Mouse (Mus musculus) left cerebral cortex, adult 2 months (tissue): ENCODE results near the gene Rab22a. TPM values are rescaled to one million over a fixed set of nuclear protein-coding genes. Genes with fewer than 3 reads are reported as not detected.
"Not testable (repeated sequence)": the region's sequence is repeated elsewhere in the genome, so short reads cannot be mapped to it uniquely, and the experiment has no call there.

Experiments used
- DNase-seq, 2 experiments: peaks; one replicate each; pipeline ENCODE4 v3.0.0; 2021 to 2022; ENCODE audit warnings: low spot score in 2 of 2, mixed read lengths in 1 of 2; ENCODE audit errors: extremely low spot score in 1 of 2
- H3K27ac ChIP-seq: fragments of 200-600 bp; 2 replicates; pipeline ENCODE4 v1.8.1; 2022
- H3K4me3 ChIP-seq: fragments of 200-600 bp; 2 replicates; pipeline ENCODE4 v1.8.1; 2022
- CTCF ChIP-seq: fragments of 200-600 bp; IDR thresholded peaks from 2 replicates; pipeline ENCODE4 v1.8.1; 2022; ENCODE audit warnings: antibody characterized with exemption, mild to moderate bottlenecking, moderate library complexity
- intact Hi-C: fragments of 180-260 bp; cut with DNase I; formaldehyde crosslinking; loops from one replicate; pipeline ENCODE4 v1.15.1; 2025
- total RNA-seq, 2 experiments: library from RNA; stranded (reverse); gene quantifications; 2 replicates each; pipeline ENCODE4 v1.2.3; 2021

Gene Rab22a
- total RNA-seq, 2 experiments from 2014 or later = 26.3 to 28.1 TPM

DNA sequence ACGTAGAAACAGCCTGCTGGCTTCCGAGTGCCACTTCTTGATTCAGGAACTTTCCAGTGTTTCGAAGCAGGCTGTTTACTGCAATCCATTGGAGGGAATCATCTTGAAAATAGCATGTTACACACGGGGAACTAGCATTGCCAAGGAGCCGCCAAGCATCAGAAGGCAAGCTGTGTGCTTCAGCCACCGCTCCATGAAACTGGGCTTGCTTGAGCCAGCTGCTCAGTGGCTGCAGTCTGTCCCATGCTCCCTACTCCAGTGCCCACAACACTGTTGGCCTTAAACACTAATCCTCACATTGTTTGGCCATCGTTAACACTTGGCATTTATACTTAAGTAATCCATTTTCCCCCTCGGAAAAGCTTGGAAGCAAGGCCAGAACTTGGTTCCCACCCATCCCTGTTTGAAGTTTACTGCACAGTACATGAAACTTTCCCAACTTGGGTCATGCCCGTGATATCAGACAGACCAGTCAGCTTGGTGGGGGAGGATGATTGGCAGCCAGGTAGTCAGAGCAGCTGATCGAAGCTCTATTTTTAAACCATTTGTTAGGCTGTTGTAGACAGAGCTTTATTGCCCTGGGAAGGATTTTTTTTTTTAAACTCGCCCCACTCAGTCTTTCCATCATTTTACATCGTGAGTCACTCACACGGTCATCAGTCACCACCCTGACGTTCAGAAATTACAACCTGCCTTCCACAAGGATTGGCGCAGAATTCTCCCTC, 46.4 kb downstream of the Rab22a start:
- intact Hi-C loops = no loop called here
- no peak overlapping the region for H3K27ac ChIP-seq
- no peak for TF ChIP-seq CTCF
- no peak for DNase-seq
- H3K4me3 ChIP-seq = no peak overlapping the region

DNA sequence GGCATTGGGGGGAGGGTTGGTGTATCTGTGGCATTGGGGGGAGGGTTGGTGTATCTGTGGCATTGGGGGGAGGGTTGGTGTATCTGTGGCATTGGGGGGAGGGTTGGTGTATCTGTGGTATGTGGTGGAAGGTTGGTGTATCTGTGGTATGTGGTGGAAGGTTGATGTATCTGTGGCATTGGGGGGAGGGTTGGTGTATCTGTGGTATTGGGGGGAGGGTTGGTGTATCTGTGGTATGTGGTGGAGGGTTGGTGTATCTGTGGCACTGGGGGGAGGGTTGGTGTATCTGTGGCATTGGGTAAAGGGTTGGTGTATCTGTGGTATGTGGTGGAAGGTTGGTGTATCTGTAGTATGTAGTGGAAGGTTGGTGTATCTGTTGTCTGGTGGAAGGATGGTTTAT, 48.1 kb downstream of the Rab22a start:
- not testable (repeated sequence) for H3K27ac ChIP-seq, H3K4me3 ChIP-seq, DNase-seq
- intact Hi-C loops = loop anchor here (1.0 kb wide), 1 partner anchor 90 kb away; no protein-coding TSS in a partner anchor

DNA sequence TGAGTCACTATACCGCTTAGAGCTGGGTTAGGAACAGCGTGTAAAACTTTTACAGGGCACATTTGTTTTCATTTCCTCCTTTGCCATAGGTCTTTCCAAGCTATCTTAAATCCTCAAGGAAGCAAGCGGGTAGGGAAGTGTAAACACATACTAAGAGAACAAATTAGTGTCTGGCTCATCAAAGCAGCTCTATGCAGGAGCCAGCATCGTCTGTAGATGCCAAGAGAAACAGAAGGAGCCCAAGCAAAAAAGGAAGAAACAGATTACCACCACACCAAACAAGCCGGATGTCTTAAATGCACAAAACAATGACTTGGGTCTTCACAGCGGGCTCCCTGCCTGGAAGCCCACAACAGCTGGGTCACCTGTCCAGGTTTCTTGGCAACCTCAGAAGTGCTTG, 50.6 kb downstream of the Rab22a start:
- no peak overlapping the region for H3K4me3 ChIP-seq
- no peak for TF ChIP-seq CTCF
- intact Hi-C loops = no loop called here
- DNase-seq = no peak
- H3K27ac ChIP-seq = no peak overlapping the region

DNA sequence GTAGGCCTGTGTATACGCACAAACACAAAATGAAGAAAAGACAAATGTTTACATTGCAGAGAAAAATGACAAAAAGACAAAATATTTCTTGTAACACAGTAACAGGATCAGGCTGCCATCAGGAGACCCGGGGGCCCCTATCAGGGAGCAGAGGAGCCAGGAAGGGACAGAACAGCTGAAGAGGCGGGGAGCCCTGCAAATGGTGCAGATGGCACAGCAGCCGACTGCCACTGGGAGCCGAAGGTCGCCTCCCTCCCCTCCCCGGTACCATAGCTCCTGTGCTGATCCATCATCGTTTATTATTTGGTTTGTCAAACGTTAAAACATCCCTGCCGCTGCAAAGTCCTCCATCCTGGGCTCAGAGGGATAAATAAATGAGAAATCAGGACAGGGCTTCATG, 53.1 kb downstream of the Rab22a start:
- DNase-seq = no peak
- TF ChIP-seq CTCF = no peak
- intact Hi-C loops = no loop called here
- Histone ChIP-seq H3K4me3 (no peak overlapping the region), H3K27ac (no peak overlapping the region)

DNA sequence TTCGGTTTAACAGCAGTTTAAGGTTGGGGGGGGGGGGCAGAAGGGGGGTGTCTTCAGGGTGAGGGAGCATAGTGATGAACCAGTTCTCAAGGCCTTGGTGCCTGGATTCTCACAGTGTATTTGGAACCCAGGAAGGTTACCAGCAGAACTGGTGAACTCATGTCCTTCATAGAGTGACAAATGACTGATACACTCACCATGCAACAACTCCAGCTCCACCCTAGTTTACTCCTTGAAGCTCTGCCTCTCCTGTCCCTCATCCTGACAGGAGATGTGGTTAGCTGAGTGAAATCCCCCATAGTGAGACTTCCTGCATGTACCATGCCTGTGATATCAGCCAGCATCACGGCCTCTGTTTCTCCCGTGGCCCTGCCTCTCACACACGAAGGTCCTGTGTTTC, 53.7 kb downstream of the Rab22a start:
- DNase-seq = no peak
- no peak overlapping the region for H3K4me3 ChIP-seq
- no peak for TF ChIP-seq CTCF
- intact Hi-C loops = no loop called here
- no peak overlapping the region for H3K27ac ChIP-seq

DNA sequence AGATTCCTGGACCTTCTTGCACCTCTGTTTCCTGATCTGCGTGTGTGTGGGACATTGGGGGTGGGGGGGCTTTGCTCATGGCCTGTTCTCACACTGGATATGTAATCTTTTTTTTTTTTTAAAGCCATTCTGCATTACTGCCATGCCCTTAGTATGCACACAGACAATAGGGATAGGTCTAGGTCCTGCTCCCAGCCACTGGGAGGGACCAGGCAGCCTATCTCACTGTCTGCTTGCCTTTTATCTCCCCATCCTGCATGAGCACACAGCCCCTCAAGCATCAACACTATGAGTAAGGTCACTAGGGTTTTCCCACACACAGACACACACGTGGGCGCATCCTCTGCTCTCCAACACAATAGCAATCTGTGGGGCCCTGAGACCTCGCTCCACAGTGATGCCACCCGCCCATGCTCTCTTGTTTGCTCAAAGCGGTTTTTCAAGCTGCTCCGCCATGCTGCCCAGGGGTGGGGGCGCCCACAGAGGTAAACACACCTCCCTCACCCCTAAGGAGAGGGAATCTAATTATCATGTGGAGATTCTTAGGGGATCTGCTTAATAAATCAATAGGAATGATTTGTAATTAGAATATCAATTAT, 55.2 kb downstream of the Rab22a start:
- no peak for DNase-seq
- intact Hi-C loops = no loop called here
- Histone ChIP-seq H3K4me3 (no peak overlapping the region), H3K27ac (no peak overlapping the region)
- no peak for TF ChIP-seq CTCF

DNA sequence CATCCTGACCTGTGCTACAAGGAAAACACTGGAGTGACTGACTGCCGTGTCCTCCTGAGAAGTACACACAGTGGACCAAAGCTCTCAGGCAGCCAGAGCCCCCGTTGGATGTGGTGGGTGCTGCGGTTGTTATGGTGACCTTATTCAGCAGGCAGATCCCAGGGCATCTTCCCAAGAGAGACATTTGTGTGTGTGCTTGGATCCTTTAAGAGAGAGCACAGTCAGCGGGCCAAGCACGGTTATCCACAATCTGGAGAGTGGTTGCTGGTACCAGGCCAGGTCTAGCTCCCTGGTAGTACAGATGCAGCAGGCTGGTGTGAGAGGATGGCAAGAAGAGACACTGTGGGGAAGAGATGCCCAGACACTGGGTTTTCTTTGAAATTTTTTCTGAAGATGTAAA, 57.4 kb downstream of the Rab22a start:
- no peak for TF ChIP-seq CTCF
- Histone ChIP-seq H3K27ac (no peak overlapping the region), H3K4me3 (no peak overlapping the region)
- intact Hi-C loops = no loop called here
- no peak for DNase-seq

DNA sequence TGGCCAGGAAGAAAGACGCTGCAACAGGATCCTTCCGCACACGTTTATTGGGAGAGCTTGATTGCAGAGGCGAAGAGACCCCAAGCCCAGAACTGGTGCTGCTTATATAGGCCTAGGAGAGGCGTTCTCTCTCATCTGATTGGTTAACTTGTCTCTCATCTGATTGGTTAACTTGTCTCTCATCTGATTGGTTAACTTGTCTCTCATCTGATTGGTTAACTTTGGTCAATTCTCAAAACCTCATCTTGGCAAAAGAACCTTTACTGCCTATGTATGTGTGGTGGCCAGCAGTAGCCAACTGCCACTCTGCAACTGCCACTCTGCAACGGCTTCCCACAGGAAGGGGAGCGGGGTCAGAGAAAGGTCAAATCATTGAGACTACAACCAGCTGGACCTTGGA, 59.6 kb downstream of the Rab22a start, which contains the start of gene 1700010B08Rik:
TSS of gene 1700010B08Rik (plus strand) at position 301 of the 400 bp plus-strand sequence.
- intact Hi-C loops, DNase-seq, H3K27ac ChIP-seq, H3K4me3 ChIP-seq: not testable (repeated sequence)

DNA sequence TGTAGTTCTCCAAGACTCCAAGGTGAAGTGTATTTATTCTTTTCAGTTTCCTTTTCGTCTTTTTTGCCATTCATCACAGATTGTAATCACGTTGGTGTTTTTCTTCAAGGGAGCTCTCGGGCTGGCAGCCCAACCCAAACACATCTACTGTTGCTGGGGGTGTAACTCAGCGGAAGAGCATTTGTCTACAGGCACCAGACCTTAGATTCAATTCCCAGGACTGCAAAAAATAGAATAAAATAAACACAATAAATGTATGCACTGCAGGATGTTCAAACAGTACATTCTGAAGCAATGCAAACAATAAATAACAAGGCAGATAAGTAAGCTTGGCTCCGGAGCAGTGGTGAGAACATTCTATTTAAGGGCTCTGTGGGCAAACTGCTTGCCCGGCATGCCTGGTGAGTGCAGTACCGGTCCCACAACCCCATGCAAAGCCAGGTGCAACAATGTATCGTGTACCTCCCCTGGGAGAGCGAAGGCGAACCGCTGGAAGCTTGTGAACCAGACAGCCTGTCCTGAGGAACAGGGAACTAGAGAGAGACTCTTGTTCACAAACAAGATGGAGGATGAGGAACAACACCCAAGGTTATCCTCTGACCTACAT, 62.8 kb downstream of the Rab22a start:
- no peak for DNase-seq
- Histone ChIP-seq H3K27ac (no peak overlapping the region), H3K4me3 (no peak overlapping the region)
- intact Hi-C loops = loop anchor here (5.0 kb wide), 1 partner anchor 120 kb away; no protein-coding TSS in a partner anchor
- TF ChIP-seq CTCF = no peak

DNA sequence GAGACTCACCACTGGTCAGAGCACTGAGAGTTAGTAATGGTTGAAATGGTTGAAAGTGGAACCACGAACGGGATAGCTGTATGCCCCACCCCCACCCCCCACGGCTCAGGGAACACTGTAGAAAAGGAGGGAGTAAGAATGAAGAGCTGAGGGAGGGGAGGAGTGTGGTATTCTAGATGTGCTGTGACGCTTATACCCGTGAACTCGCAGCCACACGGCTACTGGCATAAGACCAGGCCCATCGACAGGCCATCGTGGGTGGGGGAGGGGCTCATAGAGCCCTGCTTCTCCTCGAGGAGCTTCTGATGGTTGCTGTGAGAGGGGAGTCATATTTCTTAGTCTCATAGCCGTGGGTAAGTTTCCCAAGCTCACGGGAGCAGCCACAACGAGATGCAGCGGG, 64.8 kb downstream of the Rab22a start:
- intact Hi-C loops = loop anchor here (5.0 kb wide), 1 partner anchor 122 kb away; no protein-coding TSS in a partner anchor
- H3K4me3 ChIP-seq = no peak overlapping the region

DNA sequence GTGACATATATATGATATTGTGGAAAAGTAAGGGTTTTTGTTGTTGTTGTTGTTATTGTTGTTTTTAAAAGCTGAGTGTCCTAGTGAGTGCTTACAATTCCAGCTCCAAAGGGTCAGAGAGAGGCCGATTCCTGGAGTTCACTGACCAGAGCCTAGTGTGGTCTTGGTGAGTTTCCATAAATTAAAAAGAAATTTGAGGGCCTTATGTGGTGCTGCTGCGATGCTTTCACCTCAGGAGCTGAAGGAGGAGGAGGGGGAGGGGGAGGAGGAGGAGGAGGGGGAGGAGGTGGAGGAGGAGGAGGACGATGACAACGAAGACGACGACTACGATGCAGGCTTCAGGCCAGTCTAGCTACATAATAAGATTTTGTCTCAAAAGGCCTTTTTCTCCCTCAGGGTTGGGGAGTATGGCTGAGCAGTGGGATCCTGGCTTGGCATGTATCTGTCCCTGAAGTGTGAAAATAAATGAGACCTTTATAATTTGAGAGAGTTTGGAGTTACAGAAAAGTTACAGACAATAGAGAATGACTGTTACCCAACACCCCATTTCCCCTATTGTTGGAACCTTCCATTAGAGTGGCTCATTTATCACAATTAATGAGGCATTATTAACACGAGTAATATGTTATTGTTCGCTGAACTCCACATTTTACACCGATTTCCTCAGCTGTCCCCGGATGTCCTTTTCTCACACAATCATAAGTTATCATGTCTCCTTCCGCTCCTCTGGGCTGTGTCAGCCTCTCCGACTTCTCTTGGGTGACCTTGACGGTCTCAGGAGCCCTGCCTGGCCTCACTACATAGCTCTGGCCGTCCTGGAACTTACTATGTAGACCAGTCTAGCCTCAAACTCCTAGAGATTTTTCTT, 65.6 kb downstream of the Rab22a start:
- Histone ChIP-seq H3K27ac (no peak overlapping the region), H3K4me3 (no peak overlapping the region)
- intact Hi-C loops = loop anchor here (5.0 kb wide), 1 partner anchor 123 kb away; no protein-coding TSS in a partner anchor
- no peak for DNase-seq
- TF ChIP-seq CTCF = no peak

More for the DNA sequence above, 64.8 kb downstream of the Rab22a start:
- H3K27ac ChIP-seq = no peak overlapping the region
- TF ChIP-seq CTCF = no peak
- no peak for DNase-seq
